Mouse (Mus musculus): ENCODE results near the gene Gm17190.

DNA sequence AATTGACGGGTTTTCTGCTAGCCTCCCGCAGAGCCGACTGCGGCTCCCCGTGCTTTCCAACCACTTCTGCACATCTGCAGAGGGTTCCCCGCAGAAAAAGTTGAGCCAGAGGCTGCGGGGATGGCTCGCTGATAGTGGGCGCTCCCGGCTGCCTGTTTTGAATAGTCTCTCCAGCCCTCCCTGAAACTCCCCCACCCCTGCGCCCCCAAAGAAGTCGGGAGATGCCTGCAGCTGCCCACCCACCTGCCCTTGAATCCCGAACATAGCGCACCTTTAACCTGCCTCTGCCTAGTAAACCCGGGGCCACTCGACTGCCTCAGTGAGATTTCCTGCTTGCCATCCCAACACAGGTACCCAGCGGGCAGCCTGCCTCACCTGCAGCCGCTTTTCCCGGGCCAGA is 50.1 kb downstream of the Gm17190 start:
- TF ChIP-seq CHD1 (IDR thresholded peaks at IDR 0.05; ENCODE audit: low read depth, low read length) = no peak
- TF ChIP-seq EP300 (IDR thresholded peaks at IDR 0.05; ENCODE audit: low read length) = no peak
- no peak for TF ChIP-seq MAZ (IDR thresholded peaks at IDR 0.05; ENCODE audit: low read depth, low read length)
- no peak for TF ChIP-seq MYC (IDR thresholded peaks at IDR 0.05; ENCODE audit: low read depth, low read length)
- no peak for TF ChIP-seq CTCF (conservative IDR thresholded peaks at IDR 0.05 in 1 of 2, IDR thresholded peaks at IDR 0.05 in 1 of 2; ENCODE audit: low read depth in 2 of 2, low read length in 2 of 2)
- no peak for TF ChIP-seq SMC3 (IDR thresholded peaks at IDR 0.05; ENCODE audit: low read depth, low read length)
- TF ChIP-seq MAX (IDR thresholded peaks at IDR 0.05; ENCODE audit: low read length) = no peak
- no peak for TF ChIP-seq NELFE (IDR thresholded peaks at IDR 0.05; ENCODE audit: low read depth, low read length)
- no peak for TF ChIP-seq ZC3H11A (IDR thresholded peaks at IDR 0.05; ENCODE audit: low read depth, low read length)
- no peak for TF ChIP-seq ETS1 (conservative IDR thresholded peaks at IDR 0.05; ENCODE audit: low read depth, low read length)
- TF ChIP-seq ZKSCAN1 (IDR thresholded peaks at IDR 0.05; ENCODE audit: borderline replicate concordance, low read depth, low read length) = no peak

Measured in CH12.LX (cell line).